Mouse (Mus musculus): ENCODE results near the gene Scube2.
A peak's percentile ranks its signal among the peaks of the same experiment; 100 is the strongest.

The Scube2 gene

DNA sequence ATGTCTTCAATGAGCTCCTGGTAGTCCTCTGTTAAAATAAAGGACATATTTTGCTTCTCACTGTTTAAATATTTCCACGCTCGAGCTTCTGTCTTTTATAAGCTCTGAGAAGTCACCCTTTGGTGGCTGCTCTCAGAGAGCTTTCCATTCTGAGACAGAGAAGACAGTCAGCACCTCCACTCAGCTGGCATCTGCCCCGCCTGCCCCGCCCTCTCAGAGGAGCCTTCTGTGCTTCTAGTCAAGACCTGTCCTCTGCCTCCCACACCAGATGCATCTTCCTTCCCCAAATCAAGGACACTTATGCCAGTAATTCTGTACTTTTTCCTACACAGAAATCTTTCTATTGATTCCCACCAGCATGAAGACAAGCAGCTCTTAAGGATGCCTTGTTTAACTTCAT lies 64.9 kb downstream of the Scube2 start:
- no peak for DNase-seq (ENCODE audit: low read depth, low spot score)

DNA sequence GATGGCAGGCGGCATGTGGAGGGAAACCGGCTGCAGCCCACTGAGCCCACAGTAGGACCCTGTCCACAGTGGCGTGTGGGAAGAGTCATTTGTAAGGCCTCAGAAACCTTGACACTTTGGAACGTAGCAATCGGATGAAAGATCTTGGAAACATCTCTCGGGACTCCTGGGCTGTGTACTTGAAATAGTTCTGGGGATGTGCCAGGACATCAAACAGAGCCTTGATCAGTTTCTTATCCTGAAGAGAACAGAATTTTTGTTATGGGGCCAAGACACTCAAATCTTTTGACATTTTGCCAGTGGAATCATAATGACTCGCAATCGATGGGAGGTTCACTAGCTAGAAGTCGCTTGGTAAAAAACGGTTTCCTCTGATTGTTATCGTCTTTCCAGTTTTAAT lies 66.3 kb downstream of the Scube2 start:
- no peak for DNase-seq (ENCODE audit: low read depth, low spot score)

DNA sequence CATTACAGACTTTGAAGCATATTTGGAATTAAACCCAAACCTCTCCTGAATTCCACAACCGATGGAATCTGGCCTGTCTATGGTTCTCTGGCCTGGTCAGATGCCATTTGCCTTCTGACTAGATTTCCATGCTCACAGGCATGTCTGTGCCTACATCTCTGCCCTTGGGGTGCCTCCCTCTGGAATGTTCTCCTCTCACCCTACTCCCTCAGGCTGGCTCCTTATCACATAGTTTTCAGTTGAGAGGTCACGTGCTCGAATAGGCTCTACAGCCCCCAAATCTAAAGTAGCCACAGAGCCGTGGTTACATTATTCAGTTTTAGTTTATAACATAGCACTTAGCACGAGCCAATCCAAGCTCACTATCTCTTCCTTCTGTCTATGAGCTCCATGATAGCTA lies 69.9 kb downstream of the Scube2 start:
- DNase-seq (ENCODE audit: low read depth, low spot score) = no peak

DNA sequence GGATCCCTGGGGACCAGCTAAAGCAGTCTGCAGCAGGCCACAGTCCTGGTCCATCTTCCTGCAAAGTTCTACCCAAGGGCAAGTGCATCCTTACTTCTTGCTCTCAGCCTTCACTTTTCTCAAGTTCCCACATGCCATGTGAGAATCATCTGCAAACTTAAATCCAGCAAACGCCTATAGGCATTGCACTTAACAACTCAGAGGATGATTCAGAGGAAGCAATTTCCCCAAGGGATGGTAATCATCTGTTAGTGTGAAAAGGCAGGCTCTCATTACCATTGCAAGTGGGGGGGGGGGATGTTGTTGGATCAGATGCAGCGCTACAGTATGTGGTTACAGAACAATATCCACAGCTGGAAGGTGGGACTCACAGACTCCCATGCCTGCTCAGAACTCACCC lies 70.9 kb downstream of the Scube2 start:
- no peak for DNase-seq (ENCODE audit: low read depth, low spot score)

DNA sequence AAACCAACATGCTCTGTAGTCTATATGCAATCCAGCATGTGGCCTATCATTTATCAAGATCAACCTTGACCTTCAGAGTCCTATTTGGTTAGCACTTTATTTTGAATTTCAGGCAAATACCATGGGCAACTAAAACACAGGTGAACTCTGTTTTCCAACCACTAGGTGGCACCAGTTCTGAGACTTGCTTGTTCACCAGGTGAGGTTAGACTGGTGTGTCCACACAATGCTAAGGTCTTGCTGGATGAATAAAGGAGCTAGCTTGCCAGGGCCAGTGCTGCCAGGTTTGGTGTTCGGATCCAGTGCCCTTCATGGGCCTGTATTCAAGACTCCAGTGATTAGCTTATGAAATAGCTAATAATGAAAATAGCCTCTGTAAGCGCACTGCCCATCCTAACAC lies 72.7 kb downstream of the Scube2 start:
- peak; percentile 77 for DNase-seq (ENCODE audit: low read depth, low spot score)

DNA sequence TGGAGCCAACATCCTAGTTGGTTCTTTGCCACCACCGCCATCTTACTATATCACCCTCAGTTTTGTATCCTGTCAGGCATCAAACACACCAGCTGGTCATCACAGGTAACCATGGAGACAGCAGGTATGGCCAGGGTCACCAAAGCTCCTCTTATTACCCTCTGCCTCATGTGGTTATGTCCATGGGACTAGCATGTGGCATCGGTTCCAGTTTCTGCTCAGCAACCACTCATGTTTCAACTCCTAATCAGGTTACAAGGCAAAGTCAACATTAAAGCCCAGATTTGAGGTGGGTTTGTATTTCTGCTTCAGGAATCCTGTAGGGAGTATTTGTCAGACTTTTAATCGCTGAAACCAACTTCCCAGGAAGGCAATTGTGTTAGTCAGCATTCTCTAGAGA lies 74.7 kb downstream of the Scube2 start:
- no peak for DNase-seq (ENCODE audit: low read depth, low spot score)

DNA sequence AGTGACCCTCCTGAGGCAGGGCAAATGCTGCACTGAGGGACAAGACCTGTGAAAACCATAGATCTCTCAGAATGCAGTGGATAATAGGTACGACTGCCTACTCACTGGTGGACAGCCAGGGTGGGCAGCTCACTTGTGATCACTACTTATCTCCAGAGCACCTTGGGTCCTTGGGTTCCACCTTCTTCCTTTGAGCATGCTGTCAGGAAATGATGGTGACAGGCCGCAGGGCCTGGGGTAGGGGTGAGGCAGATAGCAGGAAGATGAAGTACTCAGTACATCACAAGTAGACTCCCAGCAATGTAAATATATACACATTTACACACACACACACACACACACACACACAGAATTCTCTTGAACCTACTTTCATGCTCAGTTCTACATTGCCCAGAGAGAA lies 77.6 kb downstream of the Scube2 start:
- no peak for DNase-seq (ENCODE audit: low read depth, low spot score)

DNA sequence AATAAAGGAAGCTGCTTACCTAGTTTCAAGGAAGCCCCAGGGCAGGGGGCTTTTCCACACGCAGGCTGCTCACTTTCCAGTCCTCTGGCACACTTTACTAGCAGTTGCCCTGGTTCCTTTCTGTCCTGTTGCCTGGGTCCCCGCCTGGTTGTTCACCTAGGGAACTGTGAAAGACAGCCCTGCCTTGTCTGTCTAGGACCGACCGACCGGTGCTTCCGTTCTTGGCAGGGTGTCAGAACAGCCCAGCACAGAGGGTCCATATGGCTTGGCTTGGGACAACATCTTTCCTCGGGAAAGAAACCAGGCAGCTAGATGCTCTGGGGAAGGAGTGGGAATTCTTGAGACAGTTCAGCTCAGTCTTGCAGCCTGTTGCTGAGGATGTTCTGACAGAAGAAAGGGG lies 82.2 kb downstream of the Scube2 start:
- DNase-seq (ENCODE audit: low read depth, low spot score) = no peak

DNA sequence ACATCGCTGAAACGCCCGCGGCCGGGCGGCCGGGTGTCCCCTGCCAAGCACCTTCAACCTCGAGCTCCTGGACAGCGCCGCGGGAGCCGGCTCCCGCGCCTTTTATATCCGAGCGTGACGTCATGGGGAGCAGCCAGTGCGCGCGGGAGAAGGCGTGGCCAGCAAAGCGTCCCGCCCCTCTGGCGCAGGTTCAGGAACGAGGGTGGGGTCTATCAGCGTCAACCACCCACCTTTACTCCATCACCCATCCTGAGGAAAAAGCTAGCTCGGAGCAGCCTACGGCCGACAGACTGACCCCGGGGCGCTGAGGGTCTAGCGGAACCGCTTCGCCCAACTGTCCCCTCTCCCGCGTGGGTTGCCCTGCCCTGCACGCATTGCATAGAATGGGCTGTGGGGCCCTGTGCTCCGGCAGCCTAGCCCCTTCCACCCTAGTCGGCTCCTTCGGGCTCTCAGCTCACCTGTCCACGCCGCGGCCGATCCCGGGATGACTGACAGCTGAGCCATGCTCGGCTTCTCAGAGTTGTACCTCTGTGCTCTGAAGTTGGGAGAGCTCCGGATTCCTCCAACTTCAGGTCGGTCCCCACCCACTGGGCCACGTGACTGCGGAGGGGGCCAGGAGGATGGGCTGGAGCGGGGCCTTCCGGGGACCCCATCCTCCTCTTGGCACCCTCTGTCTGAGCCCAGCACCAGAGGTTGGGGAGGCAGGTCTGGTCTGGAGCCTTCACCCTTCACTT lies 83.8 kb downstream of the Scube2 start, which contains the start of gene Nrip3:
Nrip3 (minus strand) TSS at position 556 of the 734 bp plus-strand sequence.
- DNase-seq (ENCODE audit: low read depth, low spot score) = peak; percentile 81

DNA sequence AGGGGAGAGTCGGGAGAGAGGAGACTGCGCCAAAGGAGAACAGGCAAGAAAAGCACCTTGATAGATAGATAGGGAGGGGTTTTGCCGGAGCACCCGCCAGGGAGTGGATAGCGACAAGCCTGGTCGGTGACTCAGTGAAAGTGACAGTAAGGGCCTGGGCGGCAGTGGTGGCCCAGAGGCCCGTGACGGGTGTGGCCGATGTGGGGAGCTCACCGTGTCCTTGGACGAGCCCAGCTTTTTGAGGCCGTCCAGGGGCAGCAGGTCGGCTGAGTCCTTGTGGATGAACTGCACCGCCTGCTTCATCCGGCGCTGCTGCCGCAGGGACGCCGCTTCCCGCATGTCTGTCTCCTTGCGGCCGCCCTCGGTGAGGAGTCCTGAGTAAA lies 84.4 kb downstream of the Scube2 start:
- DNase-seq (ENCODE audit: low read depth, low spot score) = no peak

DNA sequence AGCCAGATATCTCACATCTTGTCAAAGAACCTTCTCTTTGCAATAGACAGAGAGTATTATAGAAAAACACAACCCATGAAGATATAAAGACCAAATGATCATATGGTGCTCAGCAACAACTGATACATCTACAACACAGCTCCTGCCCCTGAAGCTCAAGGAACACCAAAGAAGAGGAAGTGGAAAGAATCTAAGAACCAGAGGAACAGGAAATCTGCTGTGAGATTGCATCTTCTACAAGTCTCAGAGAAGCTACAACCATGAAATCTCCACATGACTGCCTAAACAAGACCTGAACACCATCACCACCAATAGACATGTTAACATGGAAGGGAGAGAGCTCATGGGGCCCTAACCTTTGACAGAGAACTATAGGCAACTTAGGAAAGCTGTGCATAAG lies 93.2 kb downstream of the Scube2 start:
- no peak for DNase-seq (ENCODE audit: low read depth, low spot score)

DNA sequence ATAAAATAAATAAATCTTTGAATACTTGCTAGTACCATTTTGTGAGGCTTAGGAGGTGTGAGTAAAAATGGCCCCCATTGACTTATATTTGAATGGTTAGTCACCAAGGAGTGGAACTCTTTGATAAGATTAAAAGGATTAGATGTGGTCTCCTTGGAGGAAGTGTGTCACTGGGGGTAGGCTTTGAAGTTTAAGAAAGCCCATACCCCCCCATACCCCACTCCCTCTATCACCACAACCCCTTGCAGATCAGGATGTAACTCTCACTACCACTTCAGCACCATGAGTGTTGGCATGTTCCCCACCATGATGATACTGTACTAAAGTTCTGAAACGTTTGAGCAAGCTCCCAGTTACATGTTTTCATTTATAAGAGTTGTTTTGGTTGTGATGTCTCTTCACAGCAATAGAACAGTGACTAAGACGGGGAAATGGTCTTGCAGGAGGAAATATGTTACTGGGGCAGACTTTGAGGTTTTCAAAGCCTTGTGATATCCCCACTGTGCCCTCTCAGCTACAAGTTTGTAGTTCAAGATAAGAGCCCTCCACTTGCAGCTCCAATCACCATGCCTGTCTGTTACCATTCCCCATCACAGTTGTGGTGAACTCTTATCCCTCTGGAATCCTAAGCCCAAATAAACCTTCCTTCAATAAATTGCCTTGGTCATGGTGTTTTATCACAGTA lies 96.6 kb downstream of the Scube2 start:
- no peak for DNase-seq (ENCODE audit: low read depth, low spot score)

DNA sequence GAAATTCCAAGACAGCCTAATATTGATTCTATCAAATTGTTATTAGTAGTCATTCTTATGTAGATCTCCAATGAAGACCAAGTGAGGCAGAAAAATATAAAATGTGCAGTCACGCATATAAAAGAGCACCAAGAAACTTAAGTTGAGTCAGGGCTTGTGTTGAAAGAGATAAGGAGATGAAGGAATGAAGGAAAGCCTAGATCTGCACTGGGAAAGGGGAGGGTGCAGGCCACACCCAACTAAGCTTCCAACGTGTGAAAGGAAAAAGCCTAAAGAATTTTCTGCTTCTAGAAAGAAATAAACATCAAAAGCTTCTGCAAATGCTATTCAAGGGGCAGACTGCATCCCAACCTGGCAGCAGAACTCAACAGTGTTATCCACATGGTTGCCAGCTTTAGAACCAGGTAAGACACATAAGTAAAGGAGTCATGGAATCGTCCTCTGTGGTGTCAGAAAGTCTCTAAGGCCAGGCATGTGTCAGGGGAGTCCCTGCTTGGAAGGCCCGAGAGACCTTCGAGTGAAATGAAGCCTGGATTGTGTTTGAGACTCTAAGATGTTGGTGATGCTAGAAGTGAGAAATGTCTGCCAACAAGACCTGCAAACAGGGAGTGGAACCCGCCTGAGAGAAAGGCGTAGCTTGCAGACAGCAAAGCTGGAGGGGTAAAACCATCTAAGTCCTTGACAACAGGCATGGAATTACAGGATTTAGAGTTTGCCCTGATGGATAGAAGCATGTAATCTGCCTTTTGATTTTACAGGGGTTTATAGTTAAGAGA lies 97.7 kb downstream of the Scube2 start:
- no peak for DNase-seq (ENCODE audit: low read depth, low spot score)

DNA sequence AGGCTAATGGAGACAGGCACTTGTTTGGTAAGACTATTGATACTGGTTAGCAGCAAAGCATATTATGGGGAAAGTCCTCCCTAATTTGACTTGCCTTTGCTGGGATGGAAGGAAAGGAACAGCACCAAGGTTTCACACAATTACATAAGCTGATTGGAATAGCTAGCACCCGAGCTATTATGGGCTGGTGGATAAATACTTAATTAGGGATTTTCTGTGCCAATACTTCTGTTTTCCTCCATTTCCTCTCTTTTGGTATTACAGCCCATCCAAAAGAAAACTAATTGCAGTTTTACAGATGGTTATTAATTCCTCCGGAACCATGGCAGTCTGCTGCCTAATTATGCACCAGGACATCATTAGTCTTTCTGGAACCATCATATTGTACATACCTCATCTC lies 101.5 kb downstream of the Scube2 start:
- DNase-seq (ENCODE audit: low read depth, low spot score) = no peak

DNA sequence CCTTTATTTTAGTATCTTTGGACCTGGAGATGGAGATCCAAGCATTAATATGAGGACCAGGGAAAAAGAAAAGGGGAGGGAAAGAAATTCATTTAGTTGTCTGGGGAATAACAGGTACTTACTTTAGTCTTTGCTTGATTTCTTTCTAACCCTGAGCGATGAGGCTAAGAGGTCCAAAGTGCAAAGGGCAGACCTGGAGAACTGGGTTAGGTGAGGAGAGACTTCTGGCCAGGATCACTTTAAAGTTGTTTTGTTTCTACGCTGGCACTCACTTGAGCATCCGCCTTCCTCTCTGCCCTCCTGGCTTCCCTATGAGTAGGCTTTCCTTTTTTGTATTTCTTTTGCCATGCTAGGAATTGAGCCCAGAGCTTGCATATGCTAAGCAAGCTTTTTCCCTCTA lies 109.2 kb downstream of the Scube2 start:
- no peak for DNase-seq (ENCODE audit: low read depth, low spot score)

DNA sequence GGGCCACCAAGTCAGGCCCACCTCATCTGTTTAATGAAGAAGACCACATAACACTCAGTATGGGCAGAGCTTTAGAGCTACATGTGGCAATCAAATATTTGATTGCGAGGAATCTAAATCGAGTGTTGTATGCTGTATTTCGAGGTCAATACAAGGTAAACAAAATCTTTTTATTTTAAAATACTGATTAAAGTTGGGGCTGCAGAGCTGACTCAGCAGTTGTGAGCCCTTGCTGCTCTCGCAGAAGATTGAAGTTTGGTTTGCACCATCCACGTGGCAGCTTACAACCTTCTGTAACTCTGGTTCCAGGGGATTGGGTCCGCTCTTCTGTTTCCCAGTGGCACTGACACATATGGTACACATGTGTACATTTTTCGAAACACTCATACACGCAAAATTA lies 111.4 kb downstream of the Scube2 start:
- DNase-seq (ENCODE audit: low read depth, low spot score) = no peak

DNA sequence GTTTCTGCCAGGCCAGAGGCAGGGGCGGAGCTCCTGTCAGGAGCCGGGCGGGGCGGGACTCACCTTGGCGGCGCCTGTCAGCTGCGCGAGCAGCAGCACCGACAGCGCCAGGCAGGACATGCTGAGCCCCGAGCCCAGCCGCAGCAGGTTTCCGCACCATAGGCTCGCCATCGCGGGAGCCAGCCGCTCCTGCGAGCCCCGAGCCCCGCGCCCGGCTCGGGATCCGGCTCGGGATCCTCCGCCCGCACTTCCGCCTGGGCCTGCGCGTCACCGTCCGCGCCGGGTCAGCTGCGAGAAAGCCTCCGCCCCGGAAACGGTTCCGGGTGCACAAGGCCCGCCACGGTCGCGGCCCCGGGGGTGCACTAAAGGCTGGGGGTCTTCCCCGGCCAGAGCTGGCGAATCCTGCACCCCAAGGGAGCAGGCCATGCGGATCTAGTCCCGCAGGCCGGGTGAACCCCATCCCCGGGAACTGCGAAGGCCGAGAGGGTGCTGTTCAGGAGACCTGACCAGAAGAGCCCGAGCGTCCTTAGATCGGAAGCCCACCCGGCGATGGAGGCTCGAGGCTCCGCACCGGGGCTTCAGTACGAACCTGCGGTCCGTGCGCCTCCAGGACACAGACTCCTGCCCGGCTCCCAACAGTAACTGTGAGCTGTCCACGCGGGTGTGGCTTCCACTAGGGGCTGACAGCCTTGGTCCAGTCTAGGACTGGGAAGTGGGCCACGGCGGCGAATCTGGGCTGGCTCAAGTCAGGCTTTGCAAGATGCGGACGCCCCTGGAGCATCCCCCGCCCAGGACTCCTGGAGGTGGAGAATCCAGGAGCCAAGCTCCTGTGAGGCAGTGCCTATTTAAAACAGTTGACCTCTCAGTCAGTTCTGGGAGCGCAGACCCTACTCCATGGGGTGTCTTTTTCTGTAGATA lies 113.2 kb downstream of the Scube2 start, which contains the start of gene Tmem9b:
Tmem9b (minus strand) TSS at position 868 of the 918 bp plus-strand sequence.
- DNase-seq (ENCODE audit: low read depth, low spot score) = peak; percentile 85

DNA sequence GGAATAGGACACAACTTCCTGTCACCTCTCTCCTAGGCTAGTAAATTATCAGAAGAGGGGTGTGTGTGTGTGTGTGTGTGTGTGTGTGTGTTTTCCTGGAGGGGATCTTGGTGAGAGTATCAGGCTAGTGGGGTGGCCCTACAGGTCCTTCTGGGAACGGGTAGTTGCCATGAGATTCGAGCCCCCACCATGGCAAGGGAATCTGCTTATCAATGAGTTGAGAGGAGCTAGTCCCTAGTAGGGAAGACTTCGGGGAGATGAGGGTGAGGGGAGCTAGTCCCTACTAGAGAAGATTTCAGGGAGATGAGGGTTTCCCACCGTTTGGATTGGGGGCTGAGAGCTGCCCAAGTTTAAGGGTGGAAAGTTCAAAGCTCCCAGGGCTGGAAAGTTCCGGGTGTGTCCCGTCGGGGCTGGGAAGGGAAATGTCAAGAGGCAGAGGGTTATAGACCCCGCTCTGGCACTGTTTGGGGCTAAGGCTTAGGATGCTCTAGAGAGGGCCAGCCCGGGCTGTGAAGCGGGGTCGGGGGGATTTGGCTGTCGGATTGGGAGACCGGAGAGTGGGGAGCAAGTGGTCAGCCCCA lies 114.0 kb downstream of the Scube2 start:
- DNase-seq (ENCODE audit: low read depth, low spot score) = no peak
